Mouse (Mus musculus) splenic B cell, adult 2 months (primary cell): Measurements from ENCODE around the gene Rab7b.
A peak's percentile ranks its signal among the peaks of the same experiment; 100 is the strongest.

Experiments used
- DNase-seq: peaks from one replicate; pipeline ENCODE4 v3.0.0-alpha.2; 2011; ENCODE audit warnings: low read depth, low spot score
- H3K27me3 ChIP-seq: 2 replicates; pipeline ENCODE4 v1.6.1; 2012; ENCODE audit warnings: mild to moderate bottlenecking, low read length, moderate library complexity, mixed read lengths; ENCODE audit not compliant: control insufficient read depth, poor library complexity, insufficient read depth, severe bottlenecking
- H3K36me3 ChIP-seq: 2 replicates; pipeline ENCODE4 v1.6.1; 2012; ENCODE audit warnings: mild to moderate bottlenecking, low read length, moderate library complexity, mixed read lengths; ENCODE audit not compliant: control insufficient read depth, poor library complexity, insufficient read depth, severe bottlenecking

Rab7b gene

GRCm38 (mm10) chr1:131711518-131711917, 23.0 kb downstream of the Rab7b start:
- Histone ChIP-seq H3K27me3 (no peaks in the 10 kb centered on the region), H3K36me3 (no peaks in the 10 kb centered on the region)
- DNase-seq = no peak

- peak; percentile 80 for DNase-seq
Observed at GRCm38 (mm10) chr1:131712386-131712785, 23.9 kb downstream of the Rab7b start.

GRCm38 (mm10) chr1:131714388-131715337, 26.2 kb downstream of the Rab7b start:
- no peaks in the 10 kb centered on the region for H3K36me3 ChIP-seq
- DNase-seq = no peak
- H3K27me3 ChIP-seq = no peaks in the 10 kb centered on the region

More at GRCm38 (mm10) chr1:131712386-131712785, 23.9 kb downstream of the Rab7b start:
- no peaks in the 10 kb centered on the region for H3K27me3 ChIP-seq
- H3K36me3 ChIP-seq = no peaks in the 10 kb centered on the region

GRCm38 (mm10) chr1:131718952-131719694, 30.6 kb downstream of the Rab7b start:
- DNase-seq = no peak
- Histone ChIP-seq H3K27me3 (no peaks in the 10 kb centered on the region), H3K36me3 (no peaks in the 10 kb centered on the region)

- no peak for DNase-seq
- Histone ChIP-seq H3K27me3 (no peaks in the 10 kb centered on the region), H3K36me3 (no peaks in the 10 kb centered on the region)
Observed at GRCm38 (mm10) chr1:131721989-131722388, 33.5 kb downstream of the Rab7b start.

- no peaks in the 10 kb centered on the region for H3K27me3 ChIP-seq
- DNase-seq = no peak
- no peaks in the 10 kb centered on the region for H3K36me3 ChIP-seq
Observed at GRCm38 (mm10) chr1:131723549-131723948, 35.1 kb downstream of the Rab7b start.

GRCm38 (mm10) chr1:131726586-131726985, 38.1 kb downstream of the Rab7b start:
- no peaks in the 10 kb centered on the region for H3K27me3 ChIP-seq
- no peaks in the 10 kb centered on the region for H3K36me3 ChIP-seq
- no peak for DNase-seq

GRCm38 (mm10) chr1:131730639-131731437, 42.3 kb downstream of the Rab7b start:
- Histone ChIP-seq H3K36me3 (no peaks in the 10 kb centered on the region), H3K27me3 (no peaks in the 10 kb centered on the region)
- DNase-seq = no peak

GRCm38 (mm10) chr1:131733474-131734180, 45.1 kb downstream of the Rab7b start:
- Histone ChIP-seq H3K27me3 (no peaks in the 10 kb centered on the region), H3K36me3 (no peaks in the 10 kb centered on the region)
- no peak for DNase-seq

GRCm38 (mm10) chr1:131734657-131735273, 46.3 kb downstream of the Rab7b start:
- H3K27me3 ChIP-seq = no peaks in the 10 kb centered on the region
- no peak for DNase-seq
- H3K36me3 ChIP-seq = no peaks in the 10 kb centered on the region

- H3K36me3 ChIP-seq = no peaks in the 10 kb centered on the region
- DNase-seq = no peak
Observed at GRCm38 (mm10) chr1:131736494-131736893, 48.0 kb downstream of the Rab7b start.

GRCm38 (mm10) chr1:131737269-131737668, 48.8 kb downstream of the Rab7b start:
- no peaks in the 10 kb centered on the region for H3K27me3 ChIP-seq
- no peak for DNase-seq
- no peaks in the 10 kb centered on the region for H3K36me3 ChIP-seq

More at GRCm38 (mm10) chr1:131736494-131736893, 48.0 kb downstream of the Rab7b start:
- no peaks in the 10 kb centered on the region for H3K27me3 ChIP-seq

- no peak for DNase-seq
- no peaks in the 10 kb centered on the region for H3K27me3 ChIP-seq
- H3K36me3 ChIP-seq = no peaks in the 10 kb centered on the region
Observed at GRCm38 (mm10) chr1:131738760-131739159, 50.3 kb downstream of the Rab7b start.
